Mouse (Mus musculus) spleen, adult 18-20 months (tissue): ENCODE measurements at regions not wholly inside any gene's neighbourhood (a gene's known extent, or its start where the extent isn't known, plus 50 kb on each side); places are given as distances from the start of the nearest gene placed in this dataset.

Source experiments
- DNase-seq, 2 experiments: peaks; one replicate each; pipeline ENCODE4 v3.0.0; 2022; ENCODE audit warnings: mixed read lengths in 2 of 2

DNA sequence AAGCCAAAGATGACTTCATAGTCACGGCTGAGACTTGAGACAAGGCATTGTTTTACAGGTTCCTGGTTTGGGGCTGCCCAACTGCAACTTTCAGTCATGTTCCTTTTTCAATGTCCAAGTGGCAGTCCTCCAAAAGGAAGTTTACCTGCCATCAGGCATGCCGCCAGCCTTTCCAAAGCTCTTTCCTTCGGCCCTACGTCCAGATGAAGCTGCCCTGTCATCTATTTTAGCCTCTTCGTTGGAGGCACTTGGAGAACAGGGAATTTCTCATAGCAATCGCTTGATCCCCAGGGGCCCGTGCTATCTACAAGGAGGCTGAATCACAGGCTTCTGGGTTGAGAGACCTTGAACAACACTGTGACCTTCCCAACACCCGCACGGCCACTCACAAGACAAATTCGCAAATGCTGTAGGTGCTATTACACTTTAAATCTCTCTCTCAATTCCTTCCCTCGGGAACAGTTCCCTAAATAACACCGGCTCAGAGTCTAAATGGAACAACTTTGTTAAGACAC, 468.4 kb downstream of the Efna5 start:
- DNase-seq: no peak

DNA sequence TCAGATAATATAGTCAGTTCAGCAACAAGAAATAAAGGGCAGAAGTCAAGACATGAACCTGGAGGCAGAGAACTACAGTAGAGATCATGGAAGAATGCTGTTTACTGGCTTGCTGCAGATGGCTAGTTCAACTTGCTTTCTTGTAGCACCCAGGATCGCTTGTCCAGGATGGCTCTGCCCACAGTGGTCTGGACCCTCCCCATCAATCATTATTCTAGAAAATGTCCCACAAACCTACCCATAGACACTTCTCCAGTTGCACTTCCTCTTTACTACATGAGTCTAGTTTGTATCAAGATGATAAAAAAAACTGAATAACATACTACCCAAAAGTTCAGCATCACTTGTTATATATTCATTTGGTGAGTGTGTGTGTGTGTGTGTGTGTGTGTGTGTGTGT, 477.4 kb downstream of the Efna5 start:
- no peak for DNase-seq

DNA sequence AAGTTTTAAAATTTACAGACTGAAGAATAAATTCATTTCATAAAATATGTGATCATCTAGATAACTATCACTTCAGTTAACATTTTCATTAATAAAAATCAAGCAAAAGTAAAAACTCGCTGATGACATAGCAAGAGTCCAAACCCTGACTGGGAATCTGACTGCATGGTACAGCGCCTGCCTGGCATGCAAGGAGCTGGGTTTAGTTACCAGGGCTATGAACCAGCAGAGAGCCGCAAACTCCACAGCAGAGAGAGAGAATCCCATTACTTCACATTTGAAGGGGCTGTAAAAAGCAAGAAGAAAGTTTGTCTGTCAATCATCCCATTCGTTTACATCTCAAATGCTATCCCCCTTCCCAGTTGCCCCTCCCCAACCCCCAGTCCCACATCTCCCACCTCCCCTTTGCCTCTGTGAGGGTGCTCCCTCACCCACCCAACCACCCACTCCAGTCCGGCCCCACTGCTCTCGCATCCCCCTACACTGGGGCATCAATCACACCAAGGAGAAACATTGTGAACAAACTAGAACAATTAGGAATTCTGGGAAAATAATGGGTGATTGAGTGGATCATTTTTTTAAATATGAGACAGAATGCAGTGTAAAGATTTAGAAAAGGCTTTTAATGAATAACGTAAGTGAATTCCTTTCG, 487.6 kb downstream of the Efna5 start:
- DNase-seq: no peak

DNA sequence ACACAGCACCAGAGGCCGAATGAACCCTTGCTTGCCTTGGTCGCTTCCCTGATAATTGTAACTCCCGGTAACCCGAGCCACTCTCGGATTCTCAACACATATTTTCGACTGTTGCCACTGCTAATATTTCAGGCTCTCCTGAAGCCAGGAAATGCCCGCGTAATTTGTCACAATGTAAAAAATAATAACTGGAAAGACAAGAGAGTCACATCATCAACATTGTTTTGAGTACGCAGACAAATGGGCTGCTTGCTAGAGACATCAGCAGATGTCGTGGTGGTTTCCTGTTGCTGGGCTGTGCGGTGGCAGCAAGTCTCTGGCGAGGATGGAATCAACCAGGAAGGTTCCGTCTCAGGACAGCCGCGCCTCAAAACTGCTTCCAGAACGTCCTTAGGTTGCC, 497.1 kb downstream of the Efna5 start:
- no peak for DNase-seq

DNA sequence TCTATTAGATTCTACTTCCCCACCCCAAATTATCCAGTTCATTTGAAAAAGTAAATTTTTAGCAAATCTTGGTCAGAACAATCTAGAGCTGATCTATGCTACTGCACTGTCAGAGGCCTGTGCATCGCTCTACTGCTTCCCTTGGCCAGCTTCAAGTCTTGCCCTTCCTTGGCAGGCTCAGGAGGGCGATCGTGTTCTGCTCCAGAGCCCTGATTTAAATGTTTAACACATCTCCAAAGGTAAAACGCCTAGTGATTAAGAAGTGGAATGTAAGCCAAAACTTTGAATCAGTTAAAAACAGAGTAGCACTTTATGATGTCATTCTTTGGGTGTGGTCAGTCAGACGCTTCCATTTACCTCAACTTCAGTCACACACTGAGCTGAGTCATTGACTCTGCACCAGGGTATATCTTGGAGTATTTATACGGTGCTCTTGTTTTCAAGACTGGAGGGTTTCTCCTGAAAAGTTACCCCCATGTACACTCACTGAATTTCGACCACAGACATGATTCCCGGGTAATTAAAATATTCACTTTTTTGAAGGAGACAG, 502.2 kb downstream of the Efna5 start:
- no peak for DNase-seq

DNA sequence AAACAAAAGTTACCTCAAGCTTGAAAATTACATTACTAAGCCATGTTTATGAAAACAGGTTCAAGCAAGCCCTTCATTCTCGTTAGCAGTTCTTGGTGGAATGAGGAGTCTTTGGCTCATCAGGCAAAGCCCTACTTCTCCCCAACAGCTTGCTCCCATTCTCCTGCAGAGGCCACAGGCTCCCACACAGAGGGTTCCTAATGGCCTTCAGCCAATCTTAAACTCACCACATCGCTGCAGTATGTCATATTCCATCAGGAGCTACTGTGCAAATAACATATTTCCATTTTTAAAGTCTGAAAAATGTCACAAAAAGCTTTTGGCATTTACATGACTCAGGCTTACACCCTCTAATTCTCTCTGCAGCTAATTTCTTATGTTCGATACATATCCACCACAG, 512.0 kb downstream of the Efna5 start:
- DNase-seq: no peak

GRCm38 (mm10) chr17:62367937-62368336, 513.2 kb downstream of the Efna5 start:
- no peak for DNase-seq

- no peak for DNase-seq
These were observed 522.8 kb downstream of the Efna5 start for GRCm38 (mm10) chr17:62358323-62358722.

DNA sequence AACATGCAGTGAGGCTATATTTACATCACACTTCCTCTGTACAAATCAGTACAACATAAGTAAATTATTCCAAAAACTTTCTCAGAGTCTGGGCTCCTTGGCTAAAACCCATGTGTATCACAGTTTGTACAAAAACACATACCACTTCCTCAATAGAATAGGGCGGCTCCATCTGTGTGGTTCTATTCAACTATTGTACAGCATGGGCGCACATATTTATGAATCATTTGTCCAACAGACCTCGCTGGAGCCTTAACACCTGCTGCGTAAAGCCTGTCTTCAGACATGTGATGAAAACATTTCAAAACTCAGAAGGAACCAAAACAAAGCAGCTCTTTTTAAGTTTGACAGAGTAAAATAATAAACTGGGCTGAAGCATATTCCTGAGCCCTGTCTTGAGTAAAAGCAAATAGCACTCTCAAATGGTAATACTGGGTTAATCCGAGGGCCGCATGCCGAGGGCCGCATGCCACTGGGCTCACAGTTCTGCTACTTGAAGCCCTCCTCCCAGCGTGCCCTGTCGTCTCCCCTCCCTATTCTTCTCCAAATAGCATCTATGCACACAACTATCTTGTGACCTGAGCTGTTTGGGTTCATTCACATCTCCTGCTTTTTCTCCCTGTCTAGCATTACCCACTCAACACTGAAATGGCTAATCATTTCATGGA, 543.1 kb downstream of the Efna5 start:
- DNase-seq: no peak

DNA sequence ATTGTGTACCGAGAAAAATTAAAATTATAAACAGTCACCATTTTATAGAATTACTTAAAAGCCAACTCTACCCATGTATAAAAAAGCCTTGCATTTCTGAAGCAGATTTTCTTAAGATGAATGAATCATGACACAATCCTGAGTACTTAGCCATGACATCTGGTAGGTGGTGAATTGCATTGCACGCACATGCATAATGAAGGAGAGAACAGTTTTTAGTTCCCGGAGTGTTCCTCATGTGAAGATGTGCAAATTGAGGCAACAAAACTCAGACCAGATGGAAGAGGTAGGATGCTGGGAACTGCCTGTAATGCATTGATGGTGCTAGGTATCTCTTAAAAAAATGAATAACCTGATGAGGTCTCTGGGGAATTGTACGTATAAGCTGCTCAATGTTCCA, 550.9 kb downstream of the Efna5 start:
- DNase-seq: no peak

GRCm38 (mm10) chr17:62326844-62327243, 554.3 kb downstream of the Efna5 start:
- DNase-seq: no peak

GRCm38 (mm10) chr17:62319033-62319432, 562.1 kb downstream of the Efna5 start:
- no peak for DNase-seq

DNA sequence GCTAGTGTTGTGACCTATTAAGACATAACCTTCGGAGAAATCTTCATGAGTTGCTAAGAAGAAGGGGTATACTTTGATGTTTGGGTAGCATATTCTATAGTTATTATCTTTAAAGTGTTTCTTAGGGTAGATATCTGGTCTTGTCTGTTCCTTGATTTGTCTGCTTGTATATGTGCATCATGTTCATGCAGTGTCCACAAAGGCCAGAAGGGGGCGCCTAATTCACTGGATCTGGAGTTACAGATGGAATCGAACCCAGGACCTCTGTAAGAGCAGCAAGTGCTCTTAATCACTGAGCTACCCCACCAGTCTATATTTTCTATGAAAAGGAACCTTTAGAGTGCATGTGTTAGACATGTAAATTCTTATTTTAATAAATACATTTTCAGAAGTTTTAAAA, 571.1 kb downstream of the Efna5 start:
- DNase-seq: peak in 1 of 2 experiments; percentile 10

DNA sequence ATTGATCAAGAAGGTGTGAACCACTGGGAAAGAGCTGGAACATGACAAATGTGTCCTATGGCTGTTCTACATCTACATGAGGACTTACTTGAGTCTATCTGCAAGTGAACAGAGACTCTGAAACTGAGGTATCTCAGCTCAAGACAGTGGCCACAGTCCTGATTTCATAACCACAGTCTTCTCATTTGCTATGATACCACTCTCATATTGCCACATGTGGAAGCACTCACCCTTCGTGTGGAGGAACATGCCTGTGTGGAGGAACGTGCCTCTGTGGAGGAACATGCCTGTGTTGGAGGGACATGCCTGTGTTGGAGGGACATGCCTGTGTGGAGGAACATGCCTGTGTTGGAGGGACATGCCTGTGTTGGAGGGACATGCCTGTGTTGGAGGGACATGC, 574.0 kb downstream of the Efna5 start:
- DNase-seq: no peak

DNA sequence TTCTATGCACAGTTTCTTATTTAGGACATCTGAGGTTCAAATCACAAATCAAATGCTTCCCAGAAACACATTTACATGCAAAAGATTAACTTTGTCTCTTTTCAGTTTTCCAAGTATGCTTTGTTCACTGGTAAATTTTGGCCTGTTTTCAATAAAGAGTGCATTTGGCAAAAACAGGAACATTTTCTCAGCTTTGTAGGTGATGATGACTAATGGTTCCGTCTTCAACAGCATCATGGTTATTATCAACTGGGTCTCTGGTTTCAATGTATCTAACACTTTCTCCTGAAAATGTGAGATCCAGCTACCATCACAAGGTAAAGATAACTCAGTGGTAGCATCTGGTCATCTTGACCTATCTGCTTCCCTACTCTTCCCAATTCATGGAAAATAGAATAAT, 574.6 kb downstream of the Efna5 start:
- DNase-seq: no peak

DNA sequence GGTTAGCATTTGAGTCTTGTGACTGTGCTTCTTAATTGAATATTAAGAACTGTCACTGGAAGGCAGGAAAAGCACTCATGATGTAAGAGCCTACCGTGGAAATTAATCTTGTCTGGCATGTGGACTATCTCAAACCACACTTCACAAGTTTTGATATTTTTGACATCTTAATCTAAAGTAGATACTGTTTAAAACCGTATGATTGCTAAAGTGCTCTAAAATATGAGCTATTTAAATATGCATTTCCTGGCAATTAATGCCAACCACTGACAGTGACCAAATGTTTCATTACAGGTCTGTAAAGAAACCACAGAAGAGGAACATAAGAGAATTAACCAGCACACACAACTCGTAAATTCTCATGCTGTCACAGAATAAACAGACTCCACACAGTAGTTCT, 576.0 kb downstream of the Efna5 start:
- no peak for DNase-seq

DNA sequence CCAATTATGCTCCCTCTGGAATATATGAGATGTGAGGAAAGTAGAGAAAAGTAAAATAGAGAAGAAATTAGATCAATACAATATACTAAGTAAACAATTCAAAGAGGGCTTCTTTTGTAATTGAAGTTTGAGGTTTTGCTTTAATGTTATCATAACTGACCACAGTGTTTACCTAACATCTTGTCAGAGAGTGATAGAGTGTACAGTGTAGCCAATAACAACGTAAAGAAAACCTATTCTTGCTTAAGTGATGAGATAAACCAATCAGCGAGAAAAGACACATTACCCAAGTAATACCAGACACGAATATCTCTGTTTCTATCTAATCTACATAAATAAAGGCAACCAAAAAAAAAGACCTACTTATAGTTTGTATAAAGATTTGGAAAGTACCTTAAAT, 577.0 kb downstream of the Efna5 start:
- no peak for DNase-seq

GRCm38 (mm10) chr17:62299875-62300274, 581.2 kb downstream of the Efna5 start:
- no peak for DNase-seq

DNA sequence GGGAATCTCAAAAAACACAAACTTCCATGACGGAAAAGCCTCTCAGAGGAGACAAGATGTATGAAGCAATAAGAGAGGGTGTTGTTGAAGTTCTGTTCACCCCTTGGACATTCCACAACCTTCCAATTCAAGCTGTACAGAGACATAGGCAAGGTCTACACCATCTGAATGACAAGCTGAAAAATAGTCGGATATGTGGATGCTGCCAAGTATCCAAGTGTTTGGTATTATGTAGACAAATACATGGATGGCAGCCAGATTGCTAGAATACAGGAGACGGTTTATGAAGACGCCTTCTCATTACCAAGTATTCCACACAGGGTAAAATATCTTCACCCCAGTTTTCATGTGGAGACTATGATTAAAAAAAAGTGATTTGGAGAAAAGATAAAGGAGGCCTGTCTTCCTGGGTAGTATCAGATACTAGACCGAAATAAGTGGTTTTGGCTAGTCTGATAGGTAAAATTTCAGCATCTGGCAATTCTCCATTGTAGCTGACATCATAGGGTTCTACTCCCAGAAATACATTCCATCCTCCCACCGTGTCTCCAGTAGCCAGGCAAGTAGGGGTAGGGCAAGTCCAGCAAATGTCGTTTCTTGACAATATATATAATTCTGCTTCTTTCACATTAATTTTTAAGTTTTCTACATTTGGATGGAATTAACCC, 583.6 kb downstream of the Efna5 start:
- DNase-seq: no peak

DNA sequence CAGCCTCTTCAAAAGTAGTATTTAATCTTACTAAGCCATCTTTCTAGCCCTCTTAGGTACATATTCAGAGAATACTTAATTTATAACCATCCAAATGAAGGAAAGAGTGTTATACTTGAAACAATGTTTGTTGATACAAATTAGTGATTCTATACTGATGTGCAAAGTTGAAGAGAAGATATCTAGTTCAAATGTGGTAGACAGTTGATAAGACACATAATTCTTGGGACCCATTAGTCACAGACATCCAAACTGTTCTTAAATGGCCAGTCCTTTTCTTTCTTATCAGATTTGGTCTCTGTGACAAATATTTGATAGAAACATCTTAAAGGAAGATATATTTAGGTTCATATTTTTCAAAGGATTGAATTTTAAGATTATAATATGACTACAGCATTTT, 585.7 kb downstream of the Efna5 start:
- no peak for DNase-seq

- no peak for DNase-seq
These were observed 588.4 kb downstream of the Efna5 start for GRCm38 (mm10) chr17:62292703-62293102.

DNA sequence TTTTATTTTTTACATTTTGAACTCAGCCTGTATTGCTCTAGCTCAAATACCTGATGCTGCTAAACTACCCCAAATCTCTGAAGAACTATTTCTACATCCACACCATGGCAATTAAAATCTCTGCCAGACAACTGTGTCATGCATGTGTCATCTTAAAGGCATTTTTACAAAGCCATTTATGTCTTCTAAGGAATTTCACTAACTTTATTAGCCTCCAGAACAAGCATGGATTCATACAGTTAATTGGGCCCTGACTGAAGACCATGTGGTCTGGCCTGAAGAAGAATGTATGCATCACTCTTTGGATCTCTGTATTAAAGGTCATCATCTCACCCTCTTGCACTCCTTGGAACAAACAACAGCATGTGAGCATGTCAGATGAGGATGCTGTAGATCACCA, 593.5 kb downstream of the Efna5 start:
- no peak for DNase-seq

DNA sequence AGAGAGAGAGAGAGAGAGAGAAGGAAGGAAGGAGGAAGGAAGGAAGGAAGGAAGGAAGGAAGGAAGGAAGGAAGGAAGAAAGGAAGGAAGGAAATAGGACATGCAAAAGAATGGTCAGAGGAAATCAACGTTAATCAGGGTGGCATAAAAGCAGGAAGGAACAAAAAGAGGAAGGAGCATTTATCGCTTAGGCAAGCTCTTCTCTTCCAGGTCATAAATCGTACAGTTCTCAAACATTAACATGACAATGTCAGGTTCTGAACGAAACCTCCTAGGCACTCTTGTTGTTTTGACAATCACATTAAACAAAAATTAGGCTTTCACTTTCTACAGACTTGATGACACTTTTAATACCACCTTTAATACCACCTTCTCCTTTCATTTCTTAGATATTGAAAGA, 594.0 kb downstream of the Efna5 start:
- no peak for DNase-seq
